Mouse (Mus musculus): ENCODE data around the gene Bbip1.

- no peak for TF ChIP-seq MAX (IDR thresholded peaks at IDR 0.05)
- no peak for TF ChIP-seq CTCF (IDR thresholded peaks at IDR 0.05; ENCODE audit: control insufficient read depth, insufficient read depth, insufficient read length)
- no peak for TF ChIP-seq FOSL1 (IDR thresholded peaks at IDR 0.05; ENCODE audit: insufficient read depth, low read length, poor library complexity, severe bottlenecking)
- no peak for TF ChIP-seq MYOG (IDR thresholded peaks at IDR 0.05; ENCODE audit: control insufficient read depth, extremely low read depth, insufficient read length)
- no peak for TF ChIP-seq USF1 (IDR thresholded peaks at IDR 0.05; ENCODE audit: low read depth)
- TF ChIP-seq MYOD1 (IDR thresholded peaks at IDR 0.05; ENCODE audit: control insufficient read depth, insufficient read length, low read depth) = no peak
- TF ChIP-seq CEBPB (IDR thresholded peaks at IDR 0.05; ENCODE audit: low read depth) = no peak
These were observed 17.7 kb downstream of the Bbip1 start for GRCm38 (mm10) chr19:53926705-53927104.
